Mouse (Mus musculus) embryonic stem cell, embryonic (primary cell): ENCODE measurements around the gene Als2.

ENCODE experiments used
- CTCF ChIA-PET, 4 experiments: fragments of 300-600 bp in 2 of 4; fragments of 350-600 bp in 2 of 4; sonication (Branson Sonifier 250); formaldehyde crosslinking; loops; one replicate each; lab custom pipeline; 2022; ENCODE audit warnings: inconsistent platforms in 2 of 4; lab: Charles Lee
- POLR2A ChIA-PET, 4 experiments: fragments of 300-600 bp in 2 of 4; fragments of 350-600 bp in 2 of 4; sonication (Branson Sonifier 250); formaldehyde crosslinking; loops; one replicate each; lab custom pipeline; 2022; ENCODE audit warnings: antibody characterized with exemption in 4 of 4, inconsistent platforms in 1 of 4; lab: Charles Lee

Gene Als2

GRCm38 (mm10) chr1:59236856-59237441 is at the start of gene Als2:
TSS of gene Als2 (minus strand) at chr1:59237231.
- POLR2A ChIA-PET, result interaction anchor here (0.5 to 6.2 kb wide), 124 partner anchors 8 to 860 kb away, joined by 3 to 162 read pairs (median 4); partner anchors contain the start of genes Cdk15 (in 3 of the 4), Fzd7 (in 3 of the 4), Stradb (in 3 of the 4) and Mpp4 (in 2 of the 4)
- CTCF ChIA-PET, result interaction anchor here (0.5 to 2.8 kb wide), 19 partner anchors 9 to 1329 kb away, joined by 3 to 22 read pairs (median 4); partner anchors contain the start of gene Tmem237 (in 1 of the 4)

GRCm38 (mm10) chr1:59286316-59286850 is 49.4 kb upstream of the Als2 start:
- CTCF ChIA-PET, result interaction anchor here (0.5 to 1.7 kb wide), 15 partner anchors 8 to 346 kb away, joined by 3 to 7 read pairs (median 3); no protein-coding TSS in a partner anchor
- POLR2A ChIA-PET, result interaction anchor here in 3 of 4 experiments (0.5 to 1.1 kb wide), 6 partner anchors 9 to 328 kb away, joined by 3 to 4 read pairs (median 4); partner anchors contain the start of gene Als2 (in 2 of the 3)

- ChIA-PET CTCF (interaction anchor here (0.5 to 1.7 kb wide), 12 partner anchors 8 to 337 kb away, joined by 3 to 7 read pairs (median 4); no protein-coding TSS in a partner anchor), POLR2A (interaction anchor here in 2 of 4 experiments (0.6 to 1.3 kb wide), 4 partner anchors 49 to 294 kb away, joined by 3 to 9 read pairs (median 3); partner anchors contain the start of gene Als2 (in 2 of the 2))
Observed at GRCm38 (mm10) chr1:59285880-59286279, 48.8 kb upstream of the Als2 start.

- POLR2A ChIA-PET, result interaction anchor here in 1 of 4 experiments (0.5 kb wide), 1 partner anchor 270 kb away, joined by 4 read pairs; no protein-coding TSS in a partner anchor
Observed at GRCm38 (mm10) chr1:59272189-59272588, 35.2 kb upstream of the Als2 start.

GRCm38 (mm10) chr1:59269951-59270689 is 33.1 kb upstream of the Als2 start:
- ChIA-PET POLR2A (interaction anchor here in 3 of 4 experiments (0.6 to 3.0 kb wide), 9 partner anchors 10 to 343 kb away, joined by 3 to 12 read pairs (median 3); partner anchors contain the start of genes Als2 (in 2 of the 3) and Cdk15 (in 1 of the 3)), CTCF (interaction anchor here in 1 of 4 experiments (0.7 to 1.0 kb wide), 2 partner anchors 16 to 343 kb away, joined by 4 to 5 read pairs; no protein-coding TSS in a partner anchor)

More at GRCm38 (mm10) chr1:59272189-59272588, 35.2 kb upstream of the Als2 start:
- CTCF ChIA-PET, result interaction anchor here in 1 of 4 experiments (0.5 to 0.8 kb wide), 2 partner anchors 14 to 478 kb away, joined by 3 to 4 read pairs; no protein-coding TSS in a partner anchor

GRCm38 (mm10) chr1:59269466-59269865 is 32.4 kb upstream of the Als2 start:
- CTCF ChIA-PET, result interaction anchor here in 2 of 4 experiments (0.6 to 1.1 kb wide), 3 partner anchors 13 to 344 kb away, joined by 3 to 5 read pairs (median 4); partner anchors contain the start of gene Cdk15 (in 1 of the 2)
- POLR2A ChIA-PET, result interaction anchor here in 3 of 4 experiments (0.5 to 3.0 kb wide), 11 partner anchors 9 to 344 kb away, joined by 3 to 12 read pairs (median 4); partner anchors contain the start of genes Als2 (in 2 of the 3) and Cdk15 (in 1 of the 3)

- POLR2A ChIA-PET, result interaction anchor here in 3 of 4 experiments (0.5 to 3.0 kb wide), 8 partner anchors 12 to 345 kb away, joined by 3 to 12 read pairs (median 5); partner anchors contain the start of genes Als2 (in 1 of the 3) and Cdk15 (in 1 of the 3)
Observed at GRCm38 (mm10) chr1:59268931-59269330, 31.9 kb upstream of the Als2 start.

GRCm38 (mm10) chr1:59257736-59258135 is 20.7 kb upstream of the Als2 start:
- POLR2A ChIA-PET, result interaction anchor here in 2 of 4 experiments (1.6 to 2.1 kb wide), 3 partner anchors 12 to 356 kb away, joined by 5 to 14 read pairs (median 5); partner anchors contain the start of gene Als2 (in 1 of the 2)
- CTCF ChIA-PET, result interaction anchor here in 2 of 4 experiments (1.2 to 1.6 kb wide), 2 partner anchors 11 to 356 kb away, joined by 3 to 4 read pairs; no protein-coding TSS in a partner anchor

More at GRCm38 (mm10) chr1:59268931-59269330, 31.9 kb upstream of the Als2 start:
- CTCF ChIA-PET, result interaction anchor here in 2 of 4 experiments (0.6 to 1.2 kb wide), 3 partner anchors 12 to 345 kb away, joined by 3 to 4 read pairs (median 3); partner anchors contain the start of gene Cdk15 (in 1 of the 2)

- ChIA-PET POLR2A (interaction anchor here in 3 of 4 experiments (0.6 to 2.1 kb wide), 17 partner anchors 9 to 359 kb away, joined by 3 to 14 read pairs (median 4); partner anchors contain the start of genes Als2 (in 3 of the 3), Stradb (in 1 of the 3) and Trak2 (in 1 of the 3)), CTCF (interaction anchor here in 3 of 4 experiments (0.5 to 1.8 kb wide), 11 partner anchors 9 to 367 kb away, joined by 3 to 6 read pairs (median 4); no protein-coding TSS in a partner anchor)
Observed at GRCm38 (mm10) chr1:59256751-59257231, 19.8 kb upstream of the Als2 start, which contains the start of gene Cdk15. TSS of gene Cdk15 (plus strand) at chr1:59256906.

GRCm38 (mm10) chr1:59253301-59253909 is 16.4 kb upstream of the Als2 start:
- CTCF ChIA-PET, result interaction anchor here in 3 of 4 experiments (0.6 to 2.0 kb wide), 9 partner anchors 9 to 382 kb away, joined by 3 to 13 read pairs (median 4); no protein-coding TSS in a partner anchor
- POLR2A ChIA-PET, result interaction anchor here in 2 of 4 experiments (0.6 to 1.4 kb wide), 8 partner anchors 12 to 282 kb away, joined by 3 to 5 read pairs (median 3); partner anchors contain the start of genes Als2 (in 2 of the 2) and Fzd7 (in 1 of the 2)

GRCm38 (mm10) chr1:59252762-59253161 is 15.7 kb upstream of the Als2 start:
- POLR2A ChIA-PET, result interaction anchor here in 1 of 4 experiments (0.6 to 0.8 kb wide), 3 partner anchors 11 to 173 kb away, joined by 3 read pairs; no protein-coding TSS in a partner anchor
- CTCF ChIA-PET, result interaction anchor here in 3 of 4 experiments (0.6 to 2.0 kb wide), 6 partner anchors 8 to 383 kb away, joined by 3 to 12 read pairs (median 4); no protein-coding TSS in a partner anchor

GRCm38 (mm10) chr1:59247602-59248001 is 10.6 kb upstream of the Als2 start:
- POLR2A ChIA-PET, result interaction anchor here (0.6 to 1.6 kb wide), 13 partner anchors 9 to 395 kb away, joined by 3 to 15 read pairs (median 3); partner anchors contain the start of gene Als2 (in 3 of the 4)

GRCm38 (mm10) chr1:59243770-59244169 is 6.7 kb upstream of the Als2 start:
- POLR2A ChIA-PET, result interaction anchor here in 2 of 4 experiments (0.6 to 1.2 kb wide), 2 partner anchors 13 to 370 kb away, joined by 3 to 4 read pairs; no protein-coding TSS in a partner anchor
- CTCF ChIA-PET, result interaction anchor here in 3 of 4 experiments (0.6 to 2.0 kb wide), 13 partner anchors 10 to 475 kb away, joined by 3 to 11 read pairs (median 3); partner anchors contain the start of gene Gm973 (in 1 of the 3)

More at GRCm38 (mm10) chr1:59247602-59248001, 10.6 kb upstream of the Als2 start:
- CTCF ChIA-PET, result interaction anchor here (0.6 to 1.4 kb wide), 26 partner anchors 9 to 382 kb away, joined by 3 to 14 read pairs (median 4); partner anchors contain the start of genes Cdk15 (in 2 of the 4), Als2 (in 1 of the 4) and Fzd7 (in 1 of the 4)

GRCm38 (mm10) chr1:59237614-59238211 is 682 bp upstream of the Als2 start:
- POLR2A ChIA-PET, result interaction anchor here (0.6 to 6.2 kb wide), 103 partner anchors 8 to 859 kb away, joined by 3 to 162 read pairs (median 4); partner anchors contain the start of genes Cdk15 (in 3 of the 4), Fzd7 (in 3 of the 4), Stradb (in 3 of the 4) and Mpp4 (in 2 of the 4)
- CTCF ChIA-PET, result interaction anchor here (0.5 to 2.8 kb wide), 35 partner anchors 8 to 1251 kb away, joined by 3 to 22 read pairs (median 4); partner anchors contain the start of genes Cdk15 (in 1 of the 4), Gm973 (in 1 of the 4), Tmem237 (in 1 of the 4) and Trak2 (in 1 of the 4)
